Mouse (Mus musculus) olfactory bulb, adult 2 months (tissue): ENCODE results near the gene Pde4b. TPM values are rescaled to one million over a fixed set of nuclear protein-coding genes. Genes with fewer than 3 reads are reported as not detected.

ENCODE experiments used
- H3K27ac ChIP-seq: fragments of 200-500 bp; 2 replicates; pipeline ENCODE4 v1.5.1; 2012; ENCODE audit warnings: low read depth, low read length; ENCODE audit not compliant: insufficient read depth
- H3K4me1 ChIP-seq: fragments of 200-500 bp; 2 replicates; pipeline ENCODE4 v1.6.1; 2012; ENCODE audit warnings: low read length; ENCODE audit not compliant: control insufficient read depth, insufficient read depth
- H3K4me3 ChIP-seq: fragments of 200-500 bp; 2 replicates; pipeline ENCODE4 v1.5.1; 2012; ENCODE audit warnings: mild to moderate bottlenecking, low read depth, low read length, moderate library complexity; ENCODE audit not compliant: insufficient read depth
- CTCF ChIP-seq: fragments of 200-500 bp; IDR thresholded peaks from 2 replicates; pipeline ENCODE4 v1.5.1; 2012; ENCODE audit warnings: low read depth, mild to moderate bottlenecking, low read length, moderate library complexity; ENCODE audit not compliant: insufficient read depth
- POLR2A ChIP-seq: fragments of 200-500 bp; IDR thresholded peaks from 2 replicates; pipeline ENCODE4 v1.6.1; 2012; ENCODE audit warnings: mild to moderate bottlenecking, low read depth, low read length, moderate library complexity; ENCODE audit not compliant: insufficient read depth
- WGBS: fragments of 180-500 bp; shearing (Covaris S2); methylation state at CpG from one replicate; pipeline ENCODE4 v1.1.7; 2018; 5-methylcytosine and 5-hydroxymethylcytosine counted together
- polyA plus RNA-seq: library from polyadenylated mRNA; stranded (reverse); fragments of >200 nt; gene quantifications from 2 replicates; pipeline ENCODE4 v1.2.4, GENCODE M21; 2012; ENCODE audit warnings: low replicate concordance; ENCODE audit not compliant: missing spikeins, insufficient read depth, insufficient read length

The Pde4b gene
- polyA plus RNA-seq, 1 experiment: not detected

DNA sequence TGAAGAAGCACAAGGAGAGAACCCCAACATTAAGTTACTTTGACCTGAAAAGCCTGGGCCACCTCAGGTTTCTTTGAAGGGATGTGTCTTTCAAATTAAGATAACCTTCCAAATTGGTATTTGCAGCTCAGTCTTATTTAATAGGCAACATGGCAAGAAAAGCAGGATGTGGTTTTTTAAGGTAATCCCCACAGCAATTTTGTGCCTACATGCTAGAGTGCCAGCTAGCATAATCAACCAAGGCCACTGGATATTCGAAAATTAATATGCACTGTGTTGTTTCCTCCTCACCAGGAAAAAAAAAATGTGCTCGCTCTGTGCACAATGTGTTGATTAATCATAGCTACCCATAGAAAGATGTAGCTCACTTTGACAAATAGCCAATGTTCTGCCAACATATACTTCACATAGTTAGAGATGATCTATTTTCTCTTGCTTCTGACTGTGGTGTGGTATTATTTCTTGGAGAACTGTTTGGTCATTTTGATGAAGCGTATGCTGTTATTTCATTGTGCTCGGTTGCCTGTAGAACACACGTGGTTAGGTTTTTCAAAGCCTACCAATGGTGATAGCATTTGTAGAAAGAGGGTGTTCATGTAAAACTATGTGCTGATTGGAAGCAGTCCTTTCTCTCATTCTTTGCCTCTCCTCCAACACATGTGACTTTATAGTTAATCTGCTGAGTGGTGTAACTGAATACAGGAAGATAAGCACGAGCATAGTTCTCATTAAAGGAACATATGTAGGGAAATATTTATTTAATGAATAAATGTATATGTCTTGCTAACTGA lies 169.0 kb downstream of the Pde4b start:
- Histone ChIP-seq H3K4me3 (no peak overlapping the region), H3K4me1 (no peaks in the 10 kb centered on the region), H3K27ac (no peak overlapping the region)
- TF ChIP-seq POLR2A (no peak), CTCF (no peak)
- WGBS: 60% methylated on average over 6 of the region's 6 CpGs

DNA sequence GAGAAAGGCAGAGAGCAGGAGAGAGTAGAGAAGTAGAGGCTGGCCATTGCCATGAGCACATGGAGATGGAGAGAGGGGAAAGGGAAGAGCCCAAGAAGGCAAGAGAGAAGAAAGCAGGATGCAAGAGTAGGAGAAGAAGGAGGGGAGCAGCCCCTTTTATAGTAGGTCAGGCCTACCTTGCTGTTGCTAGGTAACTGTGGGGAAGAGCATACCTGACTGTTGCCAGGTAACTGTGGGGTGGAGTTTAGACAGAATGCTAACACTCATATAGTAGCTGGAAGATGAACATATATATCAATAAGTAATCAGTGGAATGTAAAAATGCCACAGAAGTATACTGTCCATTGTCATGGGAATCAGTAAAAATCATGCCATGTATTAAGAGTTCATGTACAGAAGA lies 172.9 kb downstream of the Pde4b start:
- no peak for TF ChIP-seq CTCF
- no peak for TF ChIP-seq POLR2A
- no peak overlapping the region for H3K4me3 ChIP-seq
- H3K27ac ChIP-seq: no peak overlapping the region
- H3K4me1 ChIP-seq: no peaks in the 10 kb centered on the region

DNA sequence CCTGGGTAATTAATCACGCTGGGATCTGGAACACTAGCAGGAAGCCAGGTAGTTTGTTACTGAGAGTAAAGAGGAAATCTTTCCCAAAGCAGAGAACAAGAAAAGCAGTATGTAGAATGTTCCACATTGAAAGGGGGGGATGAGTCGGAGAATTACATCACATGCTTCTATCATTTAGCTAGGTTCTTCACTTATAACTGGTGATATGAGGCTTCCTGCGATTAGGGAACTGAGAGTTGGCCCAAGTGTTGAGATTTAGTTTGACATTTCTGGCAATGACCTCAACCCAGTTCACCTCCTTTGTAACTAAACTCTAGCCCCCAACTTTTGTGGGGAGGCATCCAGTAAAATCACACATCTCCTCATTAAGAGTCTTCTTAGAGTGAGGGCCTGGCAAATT lies 185.0 kb downstream of the Pde4b start:
- Histone ChIP-seq H3K4me1 (no peaks in the 10 kb centered on the region), H3K4me3 (no peak overlapping the region), H3K27ac (no peak overlapping the region)
- 81% methylated on average over 3 of the region's 3 CpGs for WGBS
- no peak for TF ChIP-seq CTCF
- TF ChIP-seq POLR2A: no peak

DNA sequence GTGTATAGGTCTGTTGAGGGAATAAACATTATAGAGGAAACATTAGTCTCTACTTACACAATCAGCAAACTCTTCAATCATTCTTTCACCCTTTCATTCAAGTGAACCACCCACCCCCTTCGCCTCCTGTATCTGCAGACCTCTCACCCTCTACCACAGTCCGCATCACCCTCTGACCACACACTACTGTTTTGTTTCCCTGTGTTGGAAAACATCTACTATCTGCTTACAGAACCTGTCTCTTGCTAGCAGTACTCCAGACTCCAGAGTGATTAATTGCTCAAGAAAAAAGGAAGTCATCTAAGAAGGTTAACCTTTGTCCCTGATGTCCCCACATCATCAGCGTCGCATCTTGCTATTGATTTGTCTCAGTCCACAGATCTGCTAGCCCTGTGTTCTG lies 185.4 kb downstream of the Pde4b start:
- no peak overlapping the region for H3K27ac ChIP-seq
- 97% methylated on average over 4 of the region's 4 CpGs for WGBS
- no peak overlapping the region for H3K4me3 ChIP-seq
- no peaks in the 10 kb centered on the region for H3K4me1 ChIP-seq
- TF ChIP-seq CTCF: no peak
- no peak for TF ChIP-seq POLR2A

GRCm38 (mm10) chr4:102275716-102276115 lies 188.4 kb downstream of the Pde4b start:
- TF ChIP-seq CTCF: no peak
- TF ChIP-seq POLR2A: no peak
- no peak overlapping the region for H3K27ac ChIP-seq
- H3K4me3 ChIP-seq: no peak overlapping the region
- WGBS: 74% methylated on average over 4 of the region's 4 CpGs
- no peaks in the 10 kb centered on the region for H3K4me1 ChIP-seq

- TF ChIP-seq CTCF: no peak
- Histone ChIP-seq H3K4me3 (no peak overlapping the region), H3K27ac (no peak overlapping the region), H3K4me1 (no peaks in the 10 kb centered on the region)
- WGBS: 76% methylated on average over 2 of the region's 2 CpGs
These were observed 191.6 kb downstream of the Pde4b start for GRCm38 (mm10) chr4:102278958-102279357.

DNA sequence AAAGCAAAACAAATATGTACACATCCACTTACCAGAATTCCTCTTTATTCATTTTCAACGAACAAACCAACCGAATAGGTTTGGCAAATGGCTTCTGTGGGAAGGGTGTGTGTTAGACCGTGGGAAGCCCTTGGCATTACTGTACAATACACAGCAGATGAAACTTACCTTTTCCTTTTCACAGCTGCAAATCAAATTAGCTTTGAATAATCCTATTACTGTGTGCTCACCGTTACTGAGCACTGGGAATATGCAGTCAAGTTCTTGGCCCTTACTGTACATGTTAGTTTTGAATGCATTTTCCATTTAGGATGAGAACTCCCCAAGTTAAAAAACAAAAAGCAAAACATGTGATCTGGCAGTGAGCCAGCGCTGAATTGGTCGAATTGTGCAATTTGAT lies 199.8 kb downstream of the Pde4b start:
- TF ChIP-seq CTCF (no peak), POLR2A (no peak)
- no peak overlapping the region for H3K27ac ChIP-seq
- 74% methylated on average over 6 of the region's 6 CpGs for WGBS
- no peaks in the 10 kb centered on the region for H3K4me1 ChIP-seq
- no peak overlapping the region for H3K4me3 ChIP-seq

DNA sequence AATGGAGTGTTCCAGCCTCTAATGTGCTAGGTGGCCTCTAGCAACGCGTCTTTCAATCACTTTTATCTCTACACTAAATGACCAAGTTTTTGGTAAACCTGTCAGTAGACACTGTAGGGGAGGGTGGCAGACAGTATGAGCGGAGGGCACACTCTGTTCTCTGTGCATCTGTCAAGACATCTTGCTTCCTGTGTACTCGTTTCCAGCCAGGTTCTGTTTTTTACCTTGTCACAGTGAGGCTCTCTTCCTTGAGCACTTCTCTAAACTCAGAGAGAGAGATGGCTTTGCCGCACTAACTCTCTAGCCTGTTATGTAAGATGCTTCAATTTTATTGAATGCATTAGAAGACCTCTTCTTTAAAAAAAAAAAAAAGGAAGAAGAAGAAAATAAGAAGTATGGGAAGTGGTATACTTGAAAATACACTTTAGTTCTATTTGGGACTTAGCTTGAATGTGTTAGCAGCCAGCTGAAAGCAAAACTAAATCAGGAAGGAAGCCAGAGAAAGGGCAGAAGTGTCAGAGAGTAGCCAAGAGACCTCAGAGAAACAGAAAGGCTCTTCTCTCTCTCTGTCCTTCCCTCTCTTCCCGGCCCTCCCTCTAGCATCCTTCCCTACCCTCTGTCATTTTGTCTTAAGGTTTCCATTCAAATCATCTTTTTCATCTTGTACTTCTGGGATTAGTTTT lies 202.8 kb downstream of the Pde4b start:
- no peak for TF ChIP-seq POLR2A
- TF ChIP-seq CTCF: no peak
- Histone ChIP-seq H3K4me1 (no peaks in the 10 kb centered on the region), H3K4me3 (no peak overlapping the region), H3K27ac (no peak overlapping the region)
- WGBS: 71% methylated on average over 6 of the region's 6 CpGs

DNA sequence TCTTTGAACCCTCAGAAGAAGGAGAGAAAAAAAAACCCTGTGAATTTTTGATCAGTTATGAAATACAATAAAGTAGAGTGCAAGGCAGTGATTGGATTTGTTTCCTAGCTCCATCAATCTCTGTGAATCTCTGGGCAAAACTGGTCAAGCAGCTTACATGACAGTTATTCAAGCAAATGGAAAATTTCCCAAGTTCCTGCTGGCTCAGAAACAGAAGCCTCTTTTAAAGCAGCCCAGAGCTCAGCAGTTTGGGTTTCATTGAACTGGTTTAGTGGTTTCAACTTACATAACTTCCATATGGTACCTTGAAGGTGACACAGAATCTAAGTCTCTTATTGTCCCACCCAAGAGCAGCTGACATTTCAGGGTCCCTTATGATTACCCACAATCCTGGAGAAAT lies 210.2 kb downstream of the Pde4b start:
- no peak for TF ChIP-seq POLR2A
- TF ChIP-seq CTCF: no peak
- H3K27ac ChIP-seq: no peak overlapping the region
- H3K4me3 ChIP-seq: no peak overlapping the region
- H3K4me1 ChIP-seq: no peaks in the 10 kb centered on the region
